Mouse (Mus musculus) heart, postnatal 25 days (tissue): ENCODE measurements around the gene Prkca. TPM values are rescaled to one million over a fixed set of nuclear protein-coding genes. Genes with fewer than 3 reads are reported as not detected.

Source experiments
- DNase-seq: peaks from one replicate; pipeline ENCODE4 v3.0.0; 2022; ENCODE audit warnings: low spot score
- intact Hi-C: fragments of 180-260 bp; cut with DNase I; formaldehyde crosslinking; loops from one replicate; pipeline ENCODE4 v1.15.1; 2025
- total RNA-seq, 2 experiments: library from RNA; stranded (reverse); gene quantifications; 2 replicates each; pipeline ENCODE4 v1.2.3; 2021

Prkca gene
- total RNA-seq, 2 experiments from 2014 or later, result 39.0 to 39.7 TPM

GRCm38 (mm10) chr11:108342781-108343768, 653 bp downstream of the Prkca start, which contains the start of gene Apoh:
Apoh (plus strand) TSS chr11:108343354.
- DNase-seq, result peak; percentile 39
- intact Hi-C loops, result loop anchor here (5.0 kb wide), 3 partner anchors 76 to 206 kb away; no protein-coding TSS in a partner anchor

GRCm38 (mm10) chr11:108341783-108342182, 1.9 kb downstream of the Prkca start:
- DNase-seq, result no peak
- intact Hi-C loops, result loop anchor here (5.0 kb wide), 3 partner anchors 74 to 204 kb away; no protein-coding TSS in a partner anchor

- DNase-seq, result no peak
- intact Hi-C loops, result loop anchor here (5.0 kb wide), 3 partner anchors 73 to 203 kb away; no protein-coding TSS in a partner anchor
Measured at GRCm38 (mm10) chr11:108340293-108340692, 3.4 kb downstream of the Prkca start.

- no peak for DNase-seq
Measured at GRCm38 (mm10) chr11:108336445-108336844, 7.3 kb downstream of the Prkca start.

GRCm38 (mm10) chr11:108335536-108335935, 8.2 kb downstream of the Prkca start:
- no peak for DNase-seq
- intact Hi-C loops, result no loop called here

More at GRCm38 (mm10) chr11:108336445-108336844, 7.3 kb downstream of the Prkca start:
- intact Hi-C loops, result no loop called here

GRCm38 (mm10) chr11:108334658-108335057, 9.1 kb downstream of the Prkca start:
- intact Hi-C loops, result no loop called here
- DNase-seq, result no peak

- intact Hi-C loops, result no loop called here
Measured at GRCm38 (mm10) chr11:108333583-108334379, 9.9 kb downstream of the Prkca start.

GRCm38 (mm10) chr11:108333006-108333405, 10.7 kb downstream of the Prkca start:
- no peak for DNase-seq
- intact Hi-C loops, result no loop called here

More at GRCm38 (mm10) chr11:108333583-108334379, 9.9 kb downstream of the Prkca start:
- no peak for DNase-seq

- DNase-seq, result no peak
- intact Hi-C loops, result no loop called here
Measured at GRCm38 (mm10) chr11:108330818-108331217, 12.9 kb downstream of the Prkca start.

GRCm38 (mm10) chr11:108325943-108326342, 17.8 kb downstream of the Prkca start:
- DNase-seq, result no peak
- intact Hi-C loops, result no loop called here

- no peak for DNase-seq
- intact Hi-C loops, result no loop called here
Measured at GRCm38 (mm10) chr11:108322156-108322555, 21.6 kb downstream of the Prkca start.

GRCm38 (mm10) chr11:108320561-108320960, 23.2 kb downstream of the Prkca start:
- DNase-seq, result no peak
- intact Hi-C loops, result no loop called here

GRCm38 (mm10) chr11:108319162-108319561, 24.6 kb downstream of the Prkca start:
- DNase-seq, result no peak
- intact Hi-C loops, result no loop called here

GRCm38 (mm10) chr11:108317878-108318277, 25.9 kb downstream of the Prkca start:
- no peak for DNase-seq
- intact Hi-C loops, result no loop called here

- intact Hi-C loops, result no loop called here
- DNase-seq, result no peak
Measured at GRCm38 (mm10) chr11:108315736-108316135, 28.0 kb downstream of the Prkca start.

- intact Hi-C loops, result no loop called here
- no peak for DNase-seq
Measured at GRCm38 (mm10) chr11:108312516-108312915, 31.2 kb downstream of the Prkca start.

GRCm38 (mm10) chr11:108311912-108312311, 31.8 kb downstream of the Prkca start:
- intact Hi-C loops, result no loop called here
- no peak for DNase-seq

GRCm38 (mm10) chr11:108309791-108310190, 33.9 kb downstream of the Prkca start:
- intact Hi-C loops, result no loop called here
- no peak for DNase-seq

- intact Hi-C loops, result no loop called here
- no peak for DNase-seq
Measured at GRCm38 (mm10) chr11:108308253-108308652, 35.5 kb downstream of the Prkca start.

GRCm38 (mm10) chr11:108307258-108307657, 36.5 kb downstream of the Prkca start:
- DNase-seq, result no peak
- intact Hi-C loops, result no loop called here
